Mouse (Mus musculus) CH12.LX (cell line): ENCODE results near the gene Jaml.
A peak's percentile ranks its signal among the peaks of the same experiment; 100 is the strongest.

ENCODE experiments used
- CHD2 ChIP-seq: IDR thresholded peaks from 2 replicates; pipeline ENCODE4 v1.6.1; 2011; ENCODE audit warnings: low read length, improper control_type of control experiment
- CTCF ChIP-seq, 2 experiments: IDR thresholded peaks in 1 of 2; conservative IDR thresholded peaks in 1 of 2; 2 replicates each; pipeline ENCODE4 v1.5.1; 2011 to 2012; ENCODE audit warnings: low read depth in 2 of 2, low read length in 2 of 2, improper control_type of control experiment in 1 of 2, inconsistent platforms in 1 of 2, mild to moderate bottlenecking in 1 of 2, moderate library complexity in 1 of 2
- EP300 ChIP-seq: IDR thresholded peaks from 2 replicates; pipeline ENCODE4 v1.6.1; 2011; ENCODE audit warnings: low read length, improper control_type of control experiment
- ETS1 ChIP-seq: conservative IDR thresholded peaks from 2 replicates; pipeline ENCODE4 v1.6.1; 2012; ENCODE audit warnings: low read depth, mild to moderate bottlenecking, inconsistent platforms, low read length, improper control_type of control experiment, moderate library complexity
- HCFC1 ChIP-seq: IDR thresholded peaks from 2 replicates; pipeline ENCODE4 v1.6.1; 2012; ENCODE audit warnings: low read depth, mild to moderate bottlenecking, inconsistent platforms, low read length, improper control_type of control experiment
- POLR2A ChIP-seq: IDR thresholded peaks from 2 replicates; pipeline ENCODE4 v1.6.1; 2011; ENCODE audit warnings: low read depth, mild to moderate bottlenecking, improper control_type of control experiment, low read length
- POLR2AphosphoS2 ChIP-seq: IDR thresholded peaks from 2 replicates; pipeline ENCODE4 v1.6.1; 2011; ENCODE audit warnings: low read depth, low read length, improper control_type of control experiment
- RAD21 ChIP-seq: IDR thresholded peaks from 2 replicates; pipeline ENCODE4 v1.6.1; 2011; ENCODE audit warnings: low read depth, mild to moderate bottlenecking, low read length, improper control_type of control experiment, moderate library complexity
- SMC3 ChIP-seq: IDR thresholded peaks from 2 replicates; pipeline ENCODE4 v1.6.1; 2011; ENCODE audit warnings: low read depth, low read length, improper control_type of control experiment
- TCF12 ChIP-seq: IDR thresholded peaks from 2 replicates; pipeline ENCODE4 v1.6.1; 2014; ENCODE audit warnings: low read depth, mild to moderate bottlenecking, inconsistent platforms, low read length, improper control_type of control experiment
- UBTF ChIP-seq: IDR thresholded peaks from 2 replicates; pipeline ENCODE4 v1.6.1; 2012; ENCODE audit warnings: low read depth, mild to moderate bottlenecking, inconsistent platforms, low read length, improper control_type of control experiment, moderate library complexity
- USF1 ChIP-seq: IDR thresholded peaks from 2 replicates; pipeline ENCODE4 v1.6.1; 2014; ENCODE audit warnings: low read depth, mild to moderate bottlenecking, inconsistent platforms, low read length, improper control_type of control experiment
- ZMIZ1 ChIP-seq: IDR thresholded peaks from 2 replicates; pipeline ENCODE4 v1.6.1; 2012; ENCODE audit warnings: low read depth, mild to moderate bottlenecking, inconsistent platforms, low read length, improper control_type of control experiment
- ZNF384 ChIP-seq: IDR thresholded peaks from 2 replicates; pipeline ENCODE4 v1.6.1; 2012; ENCODE audit warnings: low read depth, low read length, improper control_type of control experiment, inconsistent platforms

GRCm38 (mm10) chr9:45084556-45084955 is 5.6 kb downstream of the Jaml start:
- TF ChIP-seq TCF12 (peak; percentile 23; the same call in 1 of the 2 replicates), POLR2AphosphoS2 (no peak), UBTF (no peak), HCFC1 (no peak), ZNF384 (no peak), CTCF (conservative IDR thresholded peaks at IDR 0.05 in 1 of 2, IDR thresholded peaks at IDR 0.05 in 1 of 2; ENCODE audit: low read depth in 2 of 2, low read length in 2 of 2) (no peak), SMC3 (no peak), ETS1 (no peak), ZMIZ1 (no peak), RAD21 (no peak), USF1 (no peak), POLR2A (no peak), CHD2 (no peak; the same call in 1 of the 2 replicates), EP300 (0 out of 2 replicates have a peak, but pooled peaks have one; percentile 31)
